Mouse (Mus musculus): Measurements from ENCODE around the gene Kdsr.

Kdsr gene

GRCm38 (mm10) chr1:106695649-106696048 lies 63.9 kb downstream of the Kdsr start:
- no peak for DNase-seq (ENCODE audit: low read depth, low spot score)

- DNase-seq (ENCODE audit: low read depth, low spot score), result no peak
Observed at GRCm38 (mm10) chr1:106694316-106694715, 65.2 kb downstream of the Kdsr start.

- no peak for DNase-seq (ENCODE audit: low read depth, low spot score)
Observed at GRCm38 (mm10) chr1:106692599-106692998, 66.9 kb downstream of the Kdsr start.

- no peak for DNase-seq (ENCODE audit: low read depth, low spot score)
Observed at GRCm38 (mm10) chr1:106690887-106691286, 68.6 kb downstream of the Kdsr start.

GRCm38 (mm10) chr1:106688161-106688516 lies 71.4 kb downstream of the Kdsr start:
- no peak for DNase-seq (ENCODE audit: low read depth, low spot score)

- no peak for DNase-seq (ENCODE audit: low read depth, low spot score)
Observed at GRCm38 (mm10) chr1:106687435-106688160, 71.9 kb downstream of the Kdsr start.

- no peak for DNase-seq (ENCODE audit: low read depth, low spot score)
Observed at GRCm38 (mm10) chr1:106685702-106686101, 73.8 kb downstream of the Kdsr start.

GRCm38 (mm10) chr1:106684546-106684945 lies 75.0 kb downstream of the Kdsr start:
- DNase-seq (ENCODE audit: low read depth, low spot score), result no peak

GRCm38 (mm10) chr1:106682829-106683228 lies 76.7 kb downstream of the Kdsr start:
- no peak for DNase-seq (ENCODE audit: low read depth, low spot score)

GRCm38 (mm10) chr1:106679800-106680515 lies 79.6 kb downstream of the Kdsr start:
- no peak for DNase-seq (ENCODE audit: low read depth, low spot score)

- DNase-seq (ENCODE audit: low read depth, low spot score), result no peak
Observed at GRCm38 (mm10) chr1:106678060-106678478, 81.5 kb downstream of the Kdsr start.

Measured in ES-CJ7 (cell line).